Mouse (Mus musculus) B cell, adult 67 days (primary cell): ENCODE measurements around the gene Atg9a. TPM values are rescaled to one million over a fixed set of nuclear protein-coding genes. Genes with fewer than 3 reads are reported as not detected.

ENCODE experiments used
- total RNA-seq, 2 experiments: library from RNA; stranded (reverse); gene quantifications; 4 replicates each; pipeline ENCODE4 v1.2.4; 2023

The Atg9a gene
- 10 to 100 TPM; 35.2 to 35.5 TPM for total RNA-seq

GRCm38 (mm10) chr1:75191622-75192402, at the start of gene Atg9a, which contains the start of gene Ankzf1:
Gene Atg9a, minus strand, starts transcription at chr1:75192196.
Gene Ankzf1, plus strand, starts transcription at chr1:75192151.

DNA sequence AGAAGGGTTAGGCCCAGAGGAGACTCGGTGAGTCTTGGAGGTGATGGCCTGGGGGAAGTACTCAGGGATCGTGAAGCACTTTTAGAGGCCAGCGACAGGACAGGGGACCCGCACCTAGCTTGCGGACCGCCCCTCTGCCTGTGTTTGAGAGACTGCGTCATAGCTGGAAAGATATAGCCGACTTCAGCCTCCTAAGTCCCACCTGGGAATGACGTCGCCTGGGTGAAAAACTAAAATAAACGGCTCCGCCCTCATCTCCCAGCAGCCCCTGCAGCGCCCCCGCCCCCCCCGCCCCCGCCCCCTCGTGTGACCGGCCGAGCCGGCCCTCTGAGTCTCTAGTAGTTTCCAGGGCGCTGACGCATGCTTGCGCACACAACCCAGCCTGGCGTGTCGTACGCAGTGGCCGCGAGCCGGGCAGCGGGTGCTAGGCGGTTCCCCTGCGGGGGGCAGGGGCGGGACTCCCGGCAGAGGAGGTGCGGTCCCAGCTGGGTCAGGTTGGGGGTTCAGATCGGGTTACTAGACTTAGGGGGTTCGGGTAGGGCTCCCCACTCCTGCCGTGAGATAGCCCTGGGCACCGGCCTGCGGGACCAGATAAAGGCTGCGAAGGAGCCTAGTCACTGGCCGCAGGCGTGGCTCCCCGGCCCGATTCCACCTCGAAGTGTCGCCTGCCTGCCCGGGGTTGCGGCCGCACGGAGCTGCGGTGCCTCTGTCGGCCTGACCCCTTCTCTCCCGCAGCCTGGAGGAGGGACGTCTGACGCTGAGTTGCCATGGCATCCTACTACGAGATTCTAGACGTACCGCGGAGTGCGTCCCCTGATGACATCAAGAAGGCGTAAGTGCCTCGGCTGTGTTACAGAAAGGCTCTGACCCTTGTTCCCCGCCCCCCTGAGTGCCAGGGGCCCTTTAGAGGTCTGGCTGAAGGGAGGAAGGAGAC, 44.4 kb upstream of the Atg9a start, which contains the start of gene Dnajb2:
Dnajb2 (plus strand) TSS at position 290 of the 934 bp plus-strand sequence.

GRCm38 (mm10) chr1:75231664-75232152, 39.7 kb upstream of the Atg9a start, which contains the start of gene A630095N17Rik:
Gene A630095N17Rik, minus strand, starts transcription at chr1:75232102.

GRCm38 (mm10) chr1:75219531-75219930, 27.5 kb upstream of the Atg9a start, which contains the start of gene Tuba4a:
Gene Tuba4a, minus strand, starts transcription at chr1:75219865.

DNA sequence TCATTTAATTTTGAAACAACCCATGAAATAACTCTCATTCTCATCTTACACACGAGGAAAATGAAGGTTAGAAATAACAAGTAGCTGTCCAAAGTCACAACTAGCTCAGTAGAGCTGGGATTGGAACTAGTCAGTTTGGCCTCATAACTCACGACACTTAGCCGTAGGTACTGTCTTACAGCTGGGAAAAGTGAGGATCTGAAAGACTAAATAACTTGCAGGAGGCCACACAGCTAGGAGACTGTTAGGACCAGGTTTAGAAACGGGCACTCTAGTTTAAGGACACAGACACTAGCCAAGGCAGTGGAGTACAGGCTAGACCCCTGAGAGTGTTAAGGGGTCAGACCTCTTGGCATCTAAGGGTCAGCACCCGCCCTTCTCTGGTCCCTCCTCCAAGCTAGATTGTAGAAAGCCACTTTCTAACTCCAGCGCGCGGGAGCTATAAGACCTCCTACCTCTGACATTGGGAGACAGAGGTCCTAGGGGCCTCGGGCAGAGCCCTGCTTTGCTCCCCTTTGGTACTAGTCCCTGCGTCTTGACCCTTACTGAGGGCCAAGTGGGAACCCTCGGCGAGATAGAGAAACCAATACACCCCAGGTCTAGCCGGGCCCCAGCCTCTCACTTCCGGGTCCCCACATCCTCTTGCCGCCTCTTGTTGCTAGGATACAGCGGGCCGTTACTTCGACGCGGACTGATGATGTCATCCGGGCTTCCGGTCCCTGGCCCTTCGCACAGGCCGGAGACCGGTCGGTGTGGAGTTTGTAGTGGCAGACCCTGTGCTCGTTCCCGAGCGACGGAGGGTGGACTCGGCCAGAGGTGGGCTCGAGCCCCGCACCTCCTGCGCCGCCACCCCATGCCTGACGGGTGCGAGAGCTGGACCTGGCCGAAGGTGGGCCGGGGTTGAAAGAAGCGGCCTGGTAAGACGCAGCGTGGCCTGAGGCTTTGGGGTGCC, 18.4 kb upstream of the Atg9a start, which contains the start of the genes Glb1l and Stk16:
Glb1l (minus strand) TSS at position 678 of the 952 bp plus-strand sequence.
Stk16 (plus strand) TSS at position 703 of the 952 bp plus-strand sequence.

DNA sequence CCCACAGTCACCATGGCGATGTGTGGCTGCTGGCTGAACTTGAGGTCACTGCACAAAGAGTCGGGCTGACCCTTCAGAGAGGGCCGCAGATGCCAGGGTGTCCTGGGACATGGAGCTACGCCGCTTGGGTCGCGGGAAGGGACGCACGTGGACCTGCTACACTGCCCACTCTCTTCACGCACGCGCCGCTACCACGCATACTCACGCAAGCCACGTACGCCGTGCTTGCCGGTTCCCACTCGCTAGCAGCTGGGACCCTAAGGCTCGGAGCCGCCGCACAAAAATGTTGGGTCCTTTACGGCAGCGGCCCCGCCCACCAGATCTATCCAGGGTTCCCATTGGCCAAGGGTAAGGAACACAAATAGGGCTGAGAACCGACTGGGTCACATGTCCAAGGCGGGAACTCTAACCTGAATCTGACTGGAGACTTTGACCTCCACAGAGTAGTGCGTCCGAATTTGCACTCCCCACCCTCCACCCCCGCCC, 11.8 kb downstream of the Atg9a start, which contains the start of gene Abcb6:
Abcb6 (minus strand) TSS at position 288 of the 486 bp plus-strand sequence.

GRCm38 (mm10) chr1:75168472-75169464, 23.2 kb downstream of the Atg9a start, which contains the start of gene Zfand2b:
Gene Zfand2b, plus strand, starts transcription at chr1:75168646.

GRCm38 (mm10) chr1:75142301-75143261, 49.4 kb downstream of the Atg9a start, which contains the start of the genes Cnppd1 and Retreg2:
Gene Cnppd1, minus strand, starts transcription at chr1:75142711.
Gene Retreg2, plus strand, starts transcription at chr1:75142778.

DNA sequence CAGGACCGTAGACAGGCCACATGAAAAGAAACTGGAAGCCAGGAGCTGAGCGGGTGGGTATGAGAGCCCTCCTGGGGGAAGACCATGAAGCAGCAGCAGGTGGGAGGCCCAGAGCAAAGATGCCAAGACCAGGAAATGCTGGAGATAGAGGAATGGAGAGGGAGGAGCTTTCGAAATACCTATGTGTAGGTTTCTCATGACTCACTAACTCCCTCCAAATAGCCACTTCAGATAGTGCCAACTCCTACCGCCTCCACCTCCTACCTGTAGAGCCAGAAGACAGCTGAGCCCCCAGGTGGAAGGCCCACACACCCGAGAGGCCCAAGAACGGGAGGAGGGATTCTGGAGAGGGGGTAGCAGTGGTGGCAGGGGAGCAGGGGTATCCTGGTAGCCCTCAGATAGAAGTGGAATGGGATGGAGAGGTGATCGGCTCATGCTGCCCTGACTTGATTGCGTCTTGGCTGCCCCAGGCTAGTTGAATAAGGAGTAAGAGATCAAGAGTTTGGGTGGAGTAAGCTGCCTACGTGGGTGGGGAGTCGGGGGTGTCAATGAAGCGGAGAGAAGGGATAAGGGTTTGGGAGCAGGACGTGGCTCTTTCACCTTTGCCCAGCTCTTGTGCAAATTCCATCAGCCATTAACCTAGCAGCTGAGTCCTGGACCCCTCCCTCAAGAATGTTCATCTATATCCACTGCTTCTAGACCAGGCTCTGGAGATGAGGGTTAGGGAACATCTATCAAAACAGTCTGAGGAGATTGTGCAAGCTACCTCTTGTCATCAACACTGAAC, 58.4 kb downstream of the Atg9a start, which contains the start of gene Slc23a3:
Slc23a3 (minus strand) TSS at position 470 of the 787 bp plus-strand sequence.

Other genes with a start within 250 kb of the Atg9a start
- under 1 TPM in 1 of 2 experiments, not detected in 1; 0.49 TPM for gene Ihh, start 240.5 kb downstream of the Atg9a start, total RNA-seq
- 1 to 10 TPM; 4.0 to 5.6 TPM for gene Nhej1, start 67.0 kb downstream of the Atg9a start, total RNA-seq
- 1 to 10 TPM in 1 of 2 experiments, under 1 TPM in 1; 0.89 to 2.5 TPM for gene Slc23a3, start 58.3 kb downstream of the Atg9a start, total RNA-seq
- 100 to 1,000 TPM; 106 to 109 TPM for gene Cnppd1, start 49.5 kb downstream of the Atg9a start, total RNA-seq
- 10 to 100 TPM; 70.5 to 94.6 TPM for gene Retreg2, start 49.4 kb downstream of the Atg9a start, total RNA-seq
- 10 to 100 TPM; 50.4 TPM for gene Zfand2b, start 23.6 kb downstream of the Atg9a start, total RNA-seq
- gene Abcb6, start 11.8 kb downstream of the Atg9a start, total RNA-seq, result 1 to 10 TPM; 3.9 to 5.2 TPM
- 10 to 100 TPM; 34.6 to 40.2 TPM for gene Ankzf1, start within 50 bp of the Atg9a start, total RNA-seq
- 10 to 100 TPM; 12.0 to 14.8 TPM for gene Glb1l, start 18.6 kb upstream of the Atg9a start, total RNA-seq
- 10 to 100 TPM; 89.6 to 90.5 TPM for gene Stk16, start 18.6 kb upstream of the Atg9a start, total RNA-seq
- gene Tuba4a, start 27.7 kb upstream of the Atg9a start, total RNA-seq, result 100 to 1,000 TPM; 205 to 218 TPM
- not detected for gene A630095N17Rik, start 39.9 kb upstream of the Atg9a start, total RNA-seq
- gene Dnajb2, start 44.2 kb upstream of the Atg9a start, total RNA-seq, result 10 to 100 TPM; 64.1 to 88.9 TPM
- gene Ptprn, start 72.3 kb upstream of the Atg9a start, total RNA-seq, result not detected
- gene Resp18, start 86.2 kb upstream of the Atg9a start, total RNA-seq, result not detected
- 10 to 100 TPM; 51.6 to 61.7 TPM for gene Dnpep, start 125.8 kb upstream of the Atg9a start, total RNA-seq
- not detected for gene Des, start 168.1 kb upstream of the Atg9a start, total RNA-seq
- gene Speg, start 183.1 kb upstream of the Atg9a start, total RNA-seq, result not detected
- gene Gmppa, start 243.7 kb upstream of the Atg9a start, total RNA-seq, result 10 to 100 TPM; 53.0 to 85.9 TPM